Mouse (Mus musculus) gastrocnemius, adult 2 months (tissue): Measurements from ENCODE around the gene Olfr266. TPM values are rescaled to one million over a fixed set of nuclear protein-coding genes. Genes with fewer than 3 reads are reported as not detected.

Experiments used
- DNase-seq: peaks from one replicate; pipeline ENCODE4 v3.0.0; 2022
- H3K27ac ChIP-seq: fragments of 200-600 bp; 2 replicates; pipeline ENCODE4 v1.8.1; 2022; ENCODE audit warnings: mild to moderate bottlenecking
- H3K4me3 ChIP-seq: fragments of 200-600 bp; 2 replicates; pipeline ENCODE4 v1.8.1; 2022; ENCODE audit warnings: mild to moderate bottlenecking, moderate library complexity
- CTCF ChIP-seq: fragments of 200-600 bp; IDR thresholded peaks from 2 replicates; pipeline ENCODE4 v1.8.1; 2022; ENCODE audit warnings: antibody characterized with exemption, mild to moderate bottlenecking, moderate library complexity
- intact Hi-C: fragments of 180-260 bp; cut with DNase I; formaldehyde crosslinking; loops from one replicate; pipeline ENCODE4 v1.15.1; 2025
- long read RNA-seq, 2 experiments: library from polyadenylated mRNA; stranded (forward); transcript quantifications; one replicate each; pipeline ENCODE4 v2.0.0; 2021
- total RNA-seq, 2 experiments: library from RNA; stranded (reverse); gene quantifications; 2 replicates each; pipeline ENCODE4 v1.2.3; 2021

Olfr266 gene
- not detected for total RNA-seq
- long read RNA-seq, experiment 1, result 0 reads
- long read RNA-seq, experiment 2, result 0 reads

DNA sequence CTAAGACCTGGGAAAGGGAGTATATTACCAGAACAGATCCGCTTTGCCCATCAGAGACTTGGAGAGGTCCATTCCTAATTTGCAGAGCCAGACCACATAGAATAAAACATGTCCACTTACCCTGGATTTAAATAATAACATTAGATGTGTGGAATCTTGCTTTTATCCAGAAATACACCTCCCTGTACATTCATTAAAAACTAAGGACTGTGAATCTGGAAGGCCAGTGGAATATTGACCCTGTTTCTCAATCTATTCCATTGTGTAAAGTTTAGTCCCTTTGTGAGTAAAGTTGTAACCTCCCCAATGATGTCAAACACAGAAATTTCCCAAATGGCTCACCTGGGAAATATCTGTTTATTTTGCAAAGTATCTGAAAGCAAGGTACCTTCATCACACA, at the start of gene Olfr266:
Olfr266 (minus strand) TSS at position 101 of the 400 bp plus-strand sequence.
- intact Hi-C loops, result no loop called here
- H3K4me3 ChIP-seq, result no peak within 1 kb of the TSS
- TF ChIP-seq CTCF, result no peak
- H3K27ac ChIP-seq, result no peak within 1 kb of the TSS
- no peak for DNase-seq

DNA sequence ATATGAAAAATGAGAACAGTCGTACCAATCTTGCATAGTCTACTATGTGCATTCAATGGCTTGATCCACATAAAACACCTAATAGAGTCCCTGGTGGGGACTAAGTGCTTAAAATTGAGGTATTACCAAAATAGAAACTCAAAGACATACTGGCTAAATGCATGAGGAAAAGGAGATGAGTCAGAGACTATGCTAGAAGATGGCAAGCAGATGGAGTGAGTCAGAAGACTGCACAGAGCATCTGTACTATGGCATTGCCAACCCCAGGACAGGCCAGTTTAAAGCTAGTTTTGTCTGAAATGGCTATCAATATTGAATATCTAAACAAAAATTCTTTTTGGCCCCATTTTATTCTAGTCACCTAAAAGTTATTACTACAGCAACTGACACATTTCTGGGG, 49.5 kb upstream of the Olfr266 start:
- TF ChIP-seq CTCF, result no peak
- DNase-seq, result no peak
- intact Hi-C loops, result no loop called here
- no peak overlapping the region for H3K27ac ChIP-seq
- no peak overlapping the region for H3K4me3 ChIP-seq

DNA sequence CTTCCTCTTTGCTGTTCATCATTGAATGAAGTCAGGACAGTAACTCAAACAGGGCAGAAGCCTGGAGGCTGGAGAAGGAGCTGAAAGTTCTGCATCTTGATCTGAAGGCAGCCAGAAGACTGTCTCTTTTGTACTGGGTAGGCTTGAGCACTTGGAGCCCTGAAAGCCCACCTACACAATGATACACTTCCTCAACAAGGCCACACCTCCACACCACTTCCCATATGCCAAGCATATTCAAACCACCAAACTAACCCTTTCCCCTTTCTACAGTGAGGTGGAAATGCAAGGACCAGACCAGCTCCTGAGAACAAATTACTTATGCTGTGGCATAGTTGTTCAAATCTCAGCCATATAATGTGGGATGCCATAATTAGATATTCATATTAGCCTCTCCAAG, 46.8 kb upstream of the Olfr266 start:
- Histone ChIP-seq H3K27ac (no peak overlapping the region), H3K4me3 (no peak overlapping the region)
- DNase-seq, result no peak
- intact Hi-C loops, result no loop called here
- no peak for TF ChIP-seq CTCF

DNA sequence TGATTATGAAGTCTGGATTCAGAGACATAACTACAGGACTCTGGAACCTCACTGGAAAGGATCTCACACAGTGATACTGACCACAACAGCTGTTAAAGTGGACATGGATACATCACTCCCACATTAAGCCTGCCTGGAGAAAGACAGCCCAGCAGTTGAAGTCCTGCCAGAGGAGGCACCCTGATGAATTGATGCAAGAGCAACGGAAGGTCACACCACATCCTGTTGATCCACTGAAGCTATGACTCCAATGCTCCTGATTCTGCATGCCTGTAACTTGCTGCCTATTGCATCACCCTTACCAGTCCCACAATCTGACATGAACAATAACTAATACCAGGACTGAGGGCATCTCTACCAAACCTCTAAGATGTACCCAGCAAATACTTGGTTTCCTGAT, 6.0 kb upstream of the Olfr266 start:
- DNase-seq, result no peak
- no peak for TF ChIP-seq CTCF
- intact Hi-C loops, result no loop called here
- no peak overlapping the region for H3K4me3 ChIP-seq
- H3K27ac ChIP-seq, result no peak overlapping the region

DNA sequence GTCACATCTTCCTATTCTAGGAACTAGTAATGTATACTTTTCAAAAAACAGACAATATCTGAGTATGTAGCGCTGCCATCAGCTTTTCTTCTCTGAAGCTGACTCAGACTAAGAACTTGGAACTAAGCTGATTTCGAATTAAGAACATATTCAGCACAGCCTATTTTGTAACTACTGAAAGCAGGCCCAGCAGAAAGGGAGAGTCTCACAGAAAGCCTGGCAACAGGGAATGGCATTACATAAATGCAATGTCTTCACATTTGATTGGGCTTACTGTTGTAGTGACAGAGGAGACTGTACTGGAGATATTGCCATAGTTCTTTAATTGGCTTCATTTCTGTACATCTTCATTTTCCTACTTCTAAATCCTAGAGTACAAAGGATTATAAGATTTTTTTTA, 8.4 kb downstream of the Olfr266 start:
- no peak for DNase-seq
- H3K4me3 ChIP-seq, result no peak overlapping the region
- intact Hi-C loops, result no loop called here
- TF ChIP-seq CTCF, result no peak
- no peak overlapping the region for H3K27ac ChIP-seq

DNA sequence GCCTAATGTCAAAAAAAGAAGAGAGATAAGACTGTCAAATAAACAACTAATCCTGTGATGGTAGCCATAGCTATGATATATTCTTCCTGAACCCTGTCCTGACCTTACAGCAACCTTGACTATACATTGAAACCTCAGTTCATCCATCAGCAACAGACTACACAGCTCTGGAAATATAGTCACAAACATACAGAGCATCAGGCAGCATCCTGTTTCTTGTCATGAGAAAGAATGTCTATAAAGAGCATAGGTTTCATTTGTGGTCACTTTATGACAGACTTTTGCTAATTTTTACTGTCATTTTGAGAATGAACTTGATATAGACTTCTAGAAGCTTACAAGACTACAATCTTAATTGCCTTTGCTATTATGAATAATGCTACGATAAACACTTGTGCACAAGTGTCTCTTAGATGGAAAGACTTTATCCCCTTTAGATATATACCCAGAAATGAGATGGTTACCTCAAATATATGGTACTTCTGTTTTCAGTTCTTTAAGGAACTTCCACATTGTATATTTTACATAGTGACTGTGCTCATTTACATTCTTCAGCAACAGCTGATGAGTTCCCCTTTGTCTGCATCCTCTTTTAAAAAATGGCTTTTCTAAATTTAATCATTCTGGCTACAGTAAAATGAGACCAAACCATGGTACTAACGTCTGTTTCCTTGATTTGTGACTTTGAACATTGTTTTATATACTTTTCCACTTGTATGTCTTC, 17.0 kb downstream of the Olfr266 start:
- no peak for DNase-seq
- Histone ChIP-seq H3K4me3 (no peak overlapping the region), H3K27ac (no peak overlapping the region)
- no peak for TF ChIP-seq CTCF
- intact Hi-C loops, result no loop called here

DNA sequence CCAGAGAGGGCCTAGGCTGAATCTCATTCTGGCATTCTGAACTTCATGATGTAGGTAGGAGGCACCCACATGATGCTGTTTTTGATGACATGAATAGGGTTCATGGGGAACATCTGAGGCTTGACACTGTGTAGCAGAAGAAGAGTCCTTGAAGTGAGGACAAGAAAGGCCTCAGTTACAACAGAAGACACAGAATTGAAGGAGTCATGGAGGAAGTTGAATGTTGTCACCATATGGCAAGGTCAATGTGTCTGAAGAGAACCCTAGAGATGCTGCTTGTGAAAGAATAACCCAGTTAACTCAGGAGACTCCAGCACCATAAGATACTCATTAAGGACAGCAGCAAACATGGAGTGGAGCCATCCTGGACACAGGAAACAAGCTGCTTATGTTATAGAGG, 28.0 kb downstream of the Olfr266 start:
- TF ChIP-seq CTCF, result no peak
- DNase-seq, result no peak
- intact Hi-C loops, result no loop called here
- Histone ChIP-seq H3K27ac (no peak overlapping the region), H3K4me3 (no peak overlapping the region)

DNA sequence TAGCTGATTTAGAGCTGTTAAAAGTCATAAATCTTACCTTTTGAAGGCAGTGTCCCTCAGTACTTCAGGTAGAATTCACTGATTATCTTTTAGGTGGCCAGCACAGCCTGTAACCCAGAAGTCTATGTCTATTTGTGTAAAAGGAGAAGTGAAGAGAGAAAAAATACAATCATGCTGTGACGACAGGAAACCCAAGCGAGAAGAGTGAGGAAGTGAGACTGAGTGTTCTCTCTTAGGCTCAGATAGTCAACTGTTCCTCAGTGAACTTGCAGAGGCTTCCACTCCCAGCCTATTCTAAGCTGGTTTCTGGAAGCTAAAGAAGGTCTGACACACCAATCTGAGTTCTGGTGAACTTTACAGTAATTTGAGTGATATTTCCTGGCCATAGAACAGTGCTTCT, 36.2 kb downstream of the Olfr266 start, which contains the start of gene Cd53:
Cd53 (minus strand) TSS at position 220 of the 400 bp plus-strand sequence.
- no peak for DNase-seq
- TF ChIP-seq CTCF, result no peak
- no peak within 1 kb of the TSS for H3K27ac ChIP-seq
- peak within 1 kb of the TSS; percentile 28 for H3K4me3 ChIP-seq
- intact Hi-C loops, result no loop called here

DNA sequence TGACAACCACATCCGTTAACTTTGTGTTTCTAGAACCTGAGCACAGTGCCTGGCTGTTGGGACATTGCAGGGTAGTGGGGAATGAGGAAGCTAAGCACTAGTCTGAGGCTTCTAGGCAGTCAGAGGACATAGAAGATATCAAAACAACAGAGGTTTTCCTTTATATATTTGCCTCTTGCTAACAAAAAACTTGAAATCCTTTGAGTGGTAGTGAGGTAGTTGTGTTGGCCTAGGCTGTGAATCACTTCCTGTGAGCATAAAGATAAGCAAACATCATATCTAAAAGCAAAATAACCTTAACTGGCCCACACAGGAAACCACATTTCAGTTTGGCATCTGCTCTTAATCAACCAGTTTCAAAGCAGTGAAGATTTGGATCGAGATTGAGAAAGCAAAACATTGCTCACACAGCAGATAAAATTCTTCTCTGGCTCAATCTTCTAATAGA, 37.6 kb downstream of the Olfr266 start:
- no peak for DNase-seq
- no peak for TF ChIP-seq CTCF
- H3K4me3 ChIP-seq, result peak overlapping the region; percentile 27
- H3K27ac ChIP-seq, result no peak overlapping the region
- intact Hi-C loops, result no loop called here

DNA sequence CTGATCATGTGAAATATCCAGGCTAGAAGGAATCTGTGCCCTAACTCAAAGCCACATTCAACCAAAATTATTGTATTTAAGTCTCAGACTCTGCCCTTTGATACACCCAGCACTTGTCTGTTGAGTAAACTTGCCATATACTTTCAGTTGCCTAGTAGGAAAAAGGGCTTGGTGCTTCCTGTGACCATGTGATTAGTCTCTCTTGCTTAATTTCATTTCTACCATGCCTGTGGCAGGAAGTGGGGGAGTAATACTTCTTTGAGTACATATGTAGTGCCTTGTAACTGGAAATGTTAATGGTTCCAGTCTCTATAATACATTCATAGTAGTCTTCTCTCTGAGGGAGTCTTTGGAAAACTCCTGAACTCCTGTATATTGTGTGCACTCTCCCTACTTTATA, 38.1 kb downstream of the Olfr266 start:
- no peak for TF ChIP-seq CTCF
- intact Hi-C loops, result no loop called here
- Histone ChIP-seq H3K27ac (no peak overlapping the region), H3K4me3 (no peak overlapping the region; the same call in 1 of the 2 replicates)
- no peak for DNase-seq

DNA sequence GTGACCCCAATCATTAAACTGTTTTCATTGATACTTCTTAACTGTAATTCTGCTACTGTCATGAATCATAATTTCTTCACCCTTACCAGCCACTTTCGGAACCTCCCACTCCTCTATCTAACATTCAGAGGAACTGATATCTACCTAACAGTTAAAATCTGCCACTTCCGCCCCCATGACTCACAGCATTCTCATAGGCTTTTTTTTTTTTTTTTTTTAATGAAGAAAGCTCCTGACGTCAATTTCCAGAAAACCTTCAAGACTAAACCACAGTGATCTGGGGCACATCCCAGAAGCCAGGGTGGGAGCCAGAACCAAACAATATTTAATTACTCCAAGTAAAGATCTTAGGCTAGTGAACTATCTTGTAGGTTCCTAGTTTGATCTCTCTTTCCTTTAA, 41.0 kb downstream of the Olfr266 start:
- Histone ChIP-seq H3K4me3 (no peak overlapping the region), H3K27ac (no peak overlapping the region)
- intact Hi-C loops, result no loop called here
- no peak for TF ChIP-seq CTCF
- DNase-seq, result no peak

DNA sequence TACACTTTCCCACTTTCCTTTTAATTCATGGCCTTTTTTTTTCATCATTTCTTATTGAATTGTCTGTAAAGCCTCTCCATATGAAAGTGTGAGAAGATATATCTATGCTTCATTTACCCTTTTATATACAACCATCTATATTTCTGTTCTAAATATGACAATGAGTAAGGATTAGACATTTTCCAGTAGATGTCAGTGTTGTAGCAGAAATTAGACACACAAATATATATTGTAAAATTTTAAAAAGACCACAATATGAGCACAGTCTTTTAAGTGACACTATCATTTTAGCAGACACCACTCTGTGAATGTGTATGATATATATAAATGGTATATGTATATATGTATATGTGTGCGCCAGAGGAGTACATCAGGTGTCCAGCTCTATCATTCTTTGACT, 54.3 kb downstream of the Olfr266 start:
- DNase-seq, result no peak
- intact Hi-C loops, result no loop called here
- TF ChIP-seq CTCF, result no peak
- no peak overlapping the region for H3K27ac ChIP-seq
- H3K4me3 ChIP-seq, result no peak overlapping the region

Other genes with a start within 250 kb of the Olfr266 start
- gene Lrif1, start 141.3 kb downstream of the Olfr266 start, total RNA-seq, result 10 to 100 TPM in 1 of 2 experiments, 1 to 10 TPM in 1; 8.9 to 10.6 TPM
- gene Cd53, start 36.1 kb downstream of the Olfr266 start, total RNA-seq, result 1 to 10 TPM in 1 of 2 experiments, under 1 TPM in 1; 0.89 to 1.2 TPM
- gene Kcna3, start 209.9 kb upstream of the Olfr266 start, total RNA-seq, result not detected